Mouse (Mus musculus) activated CD4-positive, CD25-positive, alpha-beta regulatory T cell, adult 4 months (primary cell): ENCODE results near the gene Plekhg4. TPM values are rescaled to one million over a fixed set of nuclear protein-coding genes. Genes with fewer than 3 reads are reported as not detected.

Experiments
- ATAC-seq: one replicate; pipeline ENCODE4 v1.8.0; 2017
- polyA plus RNA-seq, 2 experiments: library from polyadenylated mRNA; unstranded; fragments of 100-300 nt; shearing (Covaris generic); gene quantifications; one replicate each; pipeline ENCODE4 v1.2.1; 2017

Plekhg4 gene
- under 1 TPM in 1 of 2 experiments, not detected in 1; 0.20 TPM for polyA plus RNA-seq

DNA sequence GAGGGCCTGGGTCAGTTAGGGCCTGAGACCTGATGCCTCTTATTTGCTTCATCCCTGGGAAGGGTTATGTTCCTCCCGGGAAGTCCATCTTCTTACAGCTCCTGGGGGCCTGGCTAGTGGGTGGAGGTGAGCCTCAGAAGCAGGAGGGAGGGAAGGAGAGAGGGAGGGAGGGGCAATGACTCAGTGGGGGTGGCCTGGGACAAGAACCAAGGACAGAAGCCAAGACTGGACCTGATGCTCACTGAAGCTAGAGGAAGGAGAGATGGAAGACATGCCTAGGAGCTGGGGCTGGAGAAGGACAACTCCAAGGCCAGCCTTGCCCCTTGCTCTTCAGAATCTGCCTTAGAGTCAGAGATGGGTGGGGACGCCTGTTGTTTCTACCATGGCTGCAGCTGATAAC, at the start of gene Plekhg4:
TSS of gene Plekhg4 (plus strand) at position 243 of the 400 bp plus-strand sequence.
- no peak for ATAC-seq

- no peak for ATAC-seq
Measured at GRCm38 (mm10) chr8:105325641-105326093, 47.4 kb upstream of the Plekhg4 start.

DNA sequence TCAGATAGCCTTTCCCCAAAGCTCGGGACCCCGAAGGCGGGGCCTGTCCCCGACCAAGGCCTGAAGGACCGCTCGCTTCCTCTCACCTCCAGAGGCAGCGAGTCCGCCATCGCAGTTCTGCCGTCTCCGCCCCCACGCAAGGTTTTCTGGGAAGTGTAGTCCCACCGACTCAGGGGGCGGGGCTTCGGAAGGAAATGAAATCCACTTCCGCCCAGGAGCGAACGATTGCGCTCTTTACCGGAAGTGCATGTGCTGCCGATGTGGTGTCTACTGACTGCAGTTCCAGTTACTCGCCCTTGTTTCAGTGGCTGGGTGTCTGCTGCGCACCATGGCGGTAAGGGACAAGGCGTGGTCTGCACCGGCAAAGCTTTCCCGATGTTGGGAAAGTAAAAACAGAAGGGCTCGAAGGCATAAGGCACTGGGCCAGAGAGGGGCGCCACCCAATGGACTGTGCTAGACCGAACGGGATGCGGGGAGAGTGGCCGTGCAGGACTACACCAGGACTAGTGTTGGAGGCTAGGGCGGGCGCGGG, 46.9 kb upstream of the Plekhg4 start, which contains the start of the genes Lrrc29 and Tmem208:
TSS of gene Lrrc29 (minus strand) at position 138 of the 532 bp plus-strand sequence.
TSS of gene Tmem208 (plus strand) at position 214 of the 532 bp plus-strand sequence.
- peak; percentile 95 for ATAC-seq

GRCm38 (mm10) chr8:105326968-105327367, 46.1 kb upstream of the Plekhg4 start:
- ATAC-seq, result no peak

DNA sequence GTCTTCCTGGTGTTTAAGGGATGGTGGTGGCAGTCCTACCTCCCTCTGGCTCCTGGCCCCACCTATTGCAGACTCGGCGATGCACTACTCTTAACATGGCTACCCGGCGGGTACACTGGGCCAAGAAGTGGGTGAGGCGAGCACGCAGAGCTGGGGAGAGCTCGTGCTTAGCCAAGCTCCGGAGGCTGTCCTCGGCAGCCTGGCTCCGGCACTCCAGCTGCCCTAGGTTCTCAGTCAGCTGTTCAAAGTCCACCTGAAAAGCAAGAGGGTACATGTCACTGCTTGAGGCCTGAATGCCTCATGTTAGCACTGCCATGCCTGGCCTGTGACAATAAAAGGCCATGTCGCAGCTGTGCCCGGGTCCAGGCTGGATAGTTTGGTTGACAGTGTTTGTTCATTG, 42.7 kb upstream of the Plekhg4 start:
- ATAC-seq, result no peak

- no peak for ATAC-seq
Measured at GRCm38 (mm10) chr8:105331469-105331868, 41.6 kb upstream of the Plekhg4 start.

GRCm38 (mm10) chr8:105331931-105332330, 41.1 kb upstream of the Plekhg4 start:
- ATAC-seq, result no peak

DNA sequence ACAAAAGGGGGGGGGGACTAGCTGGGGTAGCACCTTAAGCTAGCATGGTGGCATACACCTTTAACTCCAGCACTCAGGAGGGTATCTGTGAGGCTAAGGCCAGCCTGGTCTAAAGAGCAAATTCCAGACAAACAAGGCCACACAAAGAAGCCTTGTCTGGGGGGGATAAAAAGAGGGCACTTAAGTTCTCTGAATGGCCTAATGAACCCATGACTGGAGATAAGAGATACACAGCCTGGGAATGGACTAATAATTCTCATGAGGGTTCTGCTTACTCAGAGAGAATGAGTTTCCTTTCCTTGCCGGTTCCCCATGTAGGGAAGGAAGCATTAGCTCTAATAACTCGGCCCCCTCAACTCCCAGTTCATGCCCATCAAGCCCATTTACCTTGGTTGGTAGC, 40.6 kb upstream of the Plekhg4 start:
- ATAC-seq, result no peak

GRCm38 (mm10) chr8:105336373-105337130, 36.5 kb upstream of the Plekhg4 start:
- no peak for ATAC-seq

DNA sequence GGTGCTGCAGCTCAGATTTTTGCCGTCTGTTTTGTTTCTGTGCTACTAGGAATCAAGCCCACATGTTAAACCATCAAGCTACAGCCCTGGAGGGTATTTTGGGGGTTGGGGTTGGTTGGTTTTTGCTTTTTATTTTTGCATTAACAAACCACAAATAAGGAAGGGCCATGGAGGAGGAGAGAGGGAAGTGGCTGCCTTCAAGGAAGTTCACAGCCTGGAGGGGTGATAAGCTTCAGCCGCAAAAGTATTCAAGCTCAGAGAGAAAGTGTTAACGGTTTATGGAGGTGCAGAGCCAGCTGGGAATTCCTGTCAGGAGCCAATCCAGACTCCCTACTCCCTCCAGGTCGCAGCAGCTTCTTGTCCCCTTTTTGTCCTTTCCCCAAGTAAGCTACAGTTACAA, 34.1 kb upstream of the Plekhg4 start:
- no peak for ATAC-seq

DNA sequence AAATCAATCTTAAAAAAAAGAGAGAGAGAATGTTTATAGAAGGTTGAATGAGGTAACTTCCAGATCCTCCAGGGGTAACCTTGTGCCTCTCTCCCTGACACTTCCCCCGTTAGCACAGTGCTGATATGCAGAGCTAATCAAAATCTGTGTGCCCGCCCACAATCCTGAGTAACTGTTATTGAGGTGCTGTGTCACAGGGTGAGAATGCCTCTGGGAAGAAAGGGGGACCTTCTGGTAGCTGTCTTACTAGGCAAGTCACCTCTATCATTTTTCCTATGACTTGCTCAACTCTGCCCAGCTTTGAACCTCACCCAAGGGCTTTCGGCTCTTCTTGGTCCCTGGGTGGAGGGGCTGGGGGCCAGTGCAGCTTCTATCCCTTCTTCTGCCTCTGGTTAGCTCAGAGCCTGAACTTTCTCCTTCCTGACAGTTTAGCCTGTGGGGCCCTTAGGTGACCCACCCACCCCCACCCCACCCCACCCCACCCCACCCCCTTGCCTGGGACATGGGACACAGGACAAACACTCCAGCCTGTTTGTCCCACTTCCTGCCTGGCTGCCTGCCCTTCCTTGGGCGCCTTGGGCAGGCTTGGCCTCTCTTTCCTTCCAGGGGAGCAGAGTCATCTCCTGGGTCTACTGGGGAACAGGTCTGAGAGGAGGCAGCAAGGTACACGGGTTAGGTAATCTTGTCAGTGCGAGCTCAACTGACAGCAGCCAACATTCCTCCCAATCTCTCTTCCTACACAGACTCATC, 33.0 kb upstream of the Plekhg4 start:
- ATAC-seq, result no peak

DNA sequence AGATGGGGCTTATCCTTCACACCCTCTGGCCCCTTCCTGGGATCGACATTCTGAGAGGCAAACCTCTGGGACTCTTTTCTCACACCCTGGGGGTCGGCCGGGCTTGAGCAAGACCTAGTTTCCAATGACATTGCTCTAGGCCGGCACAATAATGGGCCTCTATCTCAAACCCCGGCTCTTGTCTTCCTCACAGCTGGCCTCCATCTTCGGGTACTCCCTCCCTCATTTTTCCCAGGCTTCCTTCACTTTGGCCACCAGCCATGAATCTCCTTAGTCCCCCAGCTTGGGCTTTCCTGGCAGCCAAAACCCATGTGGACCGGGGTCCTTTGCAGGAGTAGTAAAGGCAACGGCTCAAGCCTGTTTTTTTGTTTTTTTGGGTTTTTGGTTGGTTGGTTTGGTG, 31.7 kb upstream of the Plekhg4 start:
- no peak for ATAC-seq

GRCm38 (mm10) chr8:105342768-105343167, 30.3 kb upstream of the Plekhg4 start:
- no peak for ATAC-seq

- no peak for ATAC-seq
Measured at GRCm38 (mm10) chr8:105343791-105344574, 29.1 kb upstream of the Plekhg4 start.

- no peak for ATAC-seq
Measured at GRCm38 (mm10) chr8:105345061-105345975, 27.8 kb upstream of the Plekhg4 start.

DNA sequence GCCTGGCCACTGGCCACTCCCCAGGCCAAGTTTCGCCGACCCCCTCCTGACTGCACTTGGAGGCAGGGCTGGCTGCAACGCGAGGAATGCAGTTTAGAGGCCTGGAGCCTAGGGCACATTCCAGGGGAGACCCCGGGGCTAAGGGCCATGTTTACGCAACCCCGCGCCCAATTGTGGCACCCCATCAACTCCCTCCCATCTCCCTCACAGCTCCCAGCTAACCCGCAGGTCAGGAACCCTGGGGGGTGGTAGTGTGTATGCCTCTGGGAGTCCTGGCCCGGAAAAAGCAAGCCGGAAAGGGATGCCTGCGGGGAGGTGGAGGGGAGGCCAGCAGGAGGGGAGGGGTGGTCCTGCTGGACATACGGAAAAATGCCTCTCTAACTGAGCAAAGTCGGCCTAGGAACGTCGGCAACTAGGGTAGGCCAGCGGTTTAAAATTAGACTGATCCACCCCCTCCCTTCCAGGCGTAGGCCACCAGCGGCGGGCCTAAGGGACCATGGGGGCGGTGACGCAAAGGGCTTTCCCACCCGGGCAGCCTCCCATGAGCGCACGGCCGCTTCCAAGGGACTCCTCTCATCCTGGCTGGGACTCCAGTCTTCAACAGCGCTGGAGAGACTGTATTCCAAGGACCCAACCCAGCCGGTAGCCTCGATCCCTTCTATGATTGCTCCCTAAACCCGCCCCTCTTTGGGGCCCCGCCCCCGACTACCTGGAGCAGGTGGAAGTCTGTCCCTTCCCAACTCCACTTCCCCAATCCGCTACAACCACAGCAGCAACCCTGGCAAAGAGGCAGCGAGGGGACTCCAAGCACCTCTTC, 26.3 kb upstream of the Plekhg4 start:
- ATAC-seq, result no peak

DNA sequence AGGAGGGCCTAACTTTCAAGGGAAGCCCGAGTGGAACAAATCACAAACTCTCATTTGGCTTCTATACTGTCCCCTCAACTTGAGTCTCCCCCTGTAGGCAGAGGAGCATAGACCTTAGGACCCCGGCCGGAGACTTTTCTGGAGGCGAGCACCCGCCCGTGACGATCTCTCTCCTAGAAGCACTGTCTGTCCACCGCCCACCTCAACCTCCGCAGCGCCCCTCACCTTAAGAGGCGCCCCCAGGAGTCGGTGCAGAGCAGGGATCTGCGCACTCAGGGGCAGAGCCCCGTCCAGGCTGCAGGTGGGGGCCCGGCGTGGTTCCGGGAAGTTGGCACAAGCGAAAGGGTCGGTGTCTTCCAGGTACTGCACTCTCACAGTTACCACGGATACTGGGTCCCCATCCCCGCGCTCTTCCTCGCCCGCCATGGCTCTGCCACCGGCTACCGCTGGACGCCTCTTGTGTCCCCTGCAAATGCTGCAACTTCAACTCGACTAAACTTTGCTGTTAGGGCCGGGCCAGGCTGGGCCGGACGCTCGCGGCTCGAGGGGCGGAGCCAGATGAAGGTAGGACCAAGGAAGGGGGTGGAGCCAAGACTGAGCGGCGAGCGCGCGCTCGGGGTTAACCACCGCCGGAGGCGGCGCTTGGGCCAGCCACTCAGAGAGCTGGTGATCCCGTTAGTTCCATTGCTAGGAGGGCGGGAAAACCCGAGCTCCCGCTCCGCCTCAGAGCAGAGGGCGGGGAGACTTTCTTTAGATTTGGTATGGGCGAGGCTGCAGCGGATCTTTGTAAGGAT, 25.4 kb upstream of the Plekhg4 start, which contains the start of gene Fhod1:
TSS of gene Fhod1 (minus strand) at position 526 of the 794 bp plus-strand sequence.
- ATAC-seq, result peak; percentile 89

GRCm38 (mm10) chr8:105348450-105349095, 24.5 kb upstream of the Plekhg4 start, which contains the start of gene Slc9a5:
Slc9a5 (plus strand) TSS chr8:105348843.
- peak; percentile 3 for ATAC-seq
